Comparison of ENCODE assay signal across 7 mouse cellular contexts in the genomic region with DNA sequence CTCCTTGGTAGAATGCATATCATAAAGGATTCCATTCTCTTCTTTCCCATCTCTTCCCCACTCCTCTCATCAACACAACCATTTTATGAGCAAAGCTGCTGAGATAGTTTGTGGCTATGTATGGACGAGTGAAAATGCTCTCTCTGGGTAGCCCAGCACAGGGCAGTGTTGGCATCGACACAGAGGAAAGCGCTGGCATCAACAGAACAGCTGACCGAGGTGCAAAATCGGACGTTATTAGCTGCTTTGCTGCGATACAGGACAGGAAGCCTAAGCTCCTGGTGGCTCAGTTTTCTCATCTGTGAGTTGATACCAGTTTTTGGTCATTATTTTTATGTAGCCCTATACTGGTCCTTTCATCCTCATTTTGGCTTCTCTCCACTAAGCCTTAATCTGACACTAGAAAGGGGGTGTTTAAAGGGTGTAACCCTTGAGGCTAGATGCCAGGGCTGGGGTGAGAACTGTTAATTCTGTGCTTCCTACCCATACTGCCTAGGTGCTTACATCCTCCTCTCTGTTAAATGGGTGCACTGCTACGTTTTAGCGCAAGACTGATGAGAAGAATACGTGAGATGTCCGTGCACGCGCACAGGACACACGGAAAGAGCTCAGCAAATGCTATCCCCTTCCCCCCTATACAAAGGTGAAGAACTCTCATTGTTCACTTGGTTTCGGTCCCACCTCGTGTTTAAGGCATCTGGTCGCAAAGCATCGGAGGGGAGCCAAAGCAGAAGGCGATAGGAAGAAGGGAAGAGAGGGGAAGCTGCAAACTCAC. TPM values are rescaled to one million over a fixed set of nuclear protein-coding genes. Genes with fewer than 3 reads are reported as not detected.
DNase-seq lines count a peak whose midpoint lies in the region; ATAC-seq lines count a peak whose summit lies in the region.

No protein-coding gene starts in this region.

- H3K9ac ChIP-seq in lung, embryonic 15.5 days = no peak overlapping the region
- H3K9ac ChIP-seq in hindbrain, embryonic 11.5 days (ENCODE audit: low read depth, low read length) = peak overlapping the region; percentile 42

- ATAC-seq in lung, embryonic 15.5 days (ENCODE audit: borderline replicate concordance, extremely low read depth, low FRiP score, low TSS enrichment) = peak; percentile 16; the same call in 1 of the 2 replicates
- peak; percentile 73 for ATAC-seq in hindbrain, embryonic 11.5 days (ENCODE audit: low FRiP score)
- peak; percentile 17; the same call in 1 of the 2 replicates for ATAC-seq in megakaryocyte progenitor cell, adult 5-6 weeks (replicated peaks; ENCODE audit: poor library complexity)
- ATAC-seq in monocyte, adult 5-6 weeks (replicated peaks; ENCODE audit: insufficient number of reproducible peaks, low FRiP score, low TSS enrichment, poor library complexity, severe bottlenecking) = no peak

- H3K27ac ChIP-seq in lung, embryonic 15.5 days = no peak overlapping the region
- H3K27ac ChIP-seq in hindbrain, embryonic 11.5 days (ENCODE audit: low read depth, low read length) = no peak overlapping the region

- WGBS in lung, embryonic 15.5 days = 26% methylated on average over 19 of the region's 19 CpGs
- 26% methylated on average over 19 of the region's 19 CpGs for WGBS in hindbrain, embryonic 11.5 days

- no peaks in the 10 kb centered on the region for H3K36me3 ChIP-seq in lung, embryonic 15.5 days
- H3K36me3 ChIP-seq in hindbrain, embryonic 11.5 days (ENCODE audit: control insufficient read depth, insufficient read depth, low read length) = no peaks in the 10 kb centered on the region

- H3K4me3 ChIP-seq in lung, embryonic 15.5 days = peak overlapping the region; percentile 40
- H3K4me3 ChIP-seq in hindbrain, embryonic 11.5 days (ENCODE audit: low read depth, low read length) = peak overlapping the region; percentile 39

- H3K4me1 ChIP-seq in lung, embryonic 15.5 days = no peaks in the 10 kb centered on the region
- H3K4me1 ChIP-seq in hindbrain, embryonic 11.5 days (replicated peaks; ENCODE audit: control insufficient read depth, insufficient read depth, low read length) = no peaks in the 10 kb centered on the region

- H3K9me3 ChIP-seq in lung, embryonic 15.5 days = no peaks in the 10 kb centered on the region
- no peaks in the 10 kb centered on the region for H3K9me3 ChIP-seq in hindbrain, embryonic 11.5 days (ENCODE audit: control insufficient read depth, low read length)

- no peak for DNase-seq in lung, adult 18-20 months
- peak; percentile 40 to 55 for DNase-seq in cerebellum, postnatal 10 days
- no peak for DNase-seq in hindbrain, embryonic 11.5 days (ENCODE audit: low spot score)
- DNase-seq in urinary bladder, adult 18-20 months (ENCODE audit: low spot score in 2 of 2) = no peak

- H3K4me2 ChIP-seq in lung, embryonic 15.5 days = peak overlapping the region; percentile 69
- H3K4me2 ChIP-seq in hindbrain, embryonic 11.5 days (replicated peaks; ENCODE audit: low read depth, low read length) = peak overlapping the region; percentile 43

- peaks cover 11% of the 10 kb centered on the region for H3K27me3 ChIP-seq in lung, embryonic 15.5 days
- H3K27me3 ChIP-seq in hindbrain, embryonic 11.5 days (ENCODE audit: control insufficient read depth, insufficient read depth, low read length) = no peaks in the 10 kb centered on the region

RNA-seq across cellular contexts. Expression of gene Zcchc18, which starts 0.6 kb away (rescaled TPM):
- 11.0 and 11.4 TPM in 2 replicates for polyA plus RNA-seq in lung, embryonic 15.5 days (2015; fragmentation: Nextera tagmentation; extraction: Ambion mirVana)
- 90.7 and 98.9 TPM in 2 replicates for polyA plus RNA-seq in hindbrain, embryonic 11.5 days (2014; fragmentation: Nextera tagmentation; extraction: Ambion mirVana)
- not detected in 2 replicates for total RNA-seq in megakaryocyte progenitor cell, adult 5-6 weeks (2015)
- 0.14 and 0.25 TPM in 2 replicates for total RNA-seq in megakaryocyte progenitor cell, adult 5-6 weeks (2017)
- 1.5 to 16.1 TPM (median 3.5 TPM) in 3 replicates for total RNA-seq in monocyte, adult 5-6 weeks (2017)

RNA-seq across cellular contexts. Expression of gene Tmsb15b1, which starts 15.7 kb away (rescaled TPM):
- polyA plus RNA-seq in lung, embryonic 15.5 days (2015; fragmentation: Nextera tagmentation; extraction: Ambion mirVana) = 19.0 and 22.2 TPM in 2 replicates
- 28.7 and 31.1 TPM in 2 replicates for polyA plus RNA-seq in hindbrain, embryonic 11.5 days (2014; fragmentation: Nextera tagmentation; extraction: Ambion mirVana)
- 5.8 and 8.2 TPM in 2 replicates for total RNA-seq in megakaryocyte progenitor cell, adult 5-6 weeks (2015)
- total RNA-seq in megakaryocyte progenitor cell, adult 5-6 weeks (2017) = 11.0 and 13.1 TPM in 2 replicates
- total RNA-seq in monocyte, adult 5-6 weeks (2017) = 13.1 to 21.8 TPM (median 16.5 TPM) in 3 replicates

RNA-seq across cellular contexts. Expression of gene Tmsb15l, which starts 15.7 kb away (rescaled TPM):
- polyA plus RNA-seq in lung, embryonic 15.5 days (2015; fragmentation: Nextera tagmentation; extraction: Ambion mirVana) = 2.9 and 3.5 TPM in 2 replicates
- 4.3 and 9.0 TPM in 2 replicates for polyA plus RNA-seq in hindbrain, embryonic 11.5 days (2014; fragmentation: Nextera tagmentation; extraction: Ambion mirVana)
- total RNA-seq in megakaryocyte progenitor cell, adult 5-6 weeks (2015) = 5.6 and 6.3 TPM in 2 replicates
- total RNA-seq in megakaryocyte progenitor cell, adult 5-6 weeks (2017) = 24.7 TPM in 2 replicates
- 3.4 to 20.1 TPM (median 12.2 TPM) in 3 replicates for total RNA-seq in monocyte, adult 5-6 weeks (2017)

RNA-seq across cellular contexts. Expression of gene Tmsb15b2, which starts 17.1 kb away (rescaled TPM):
- 30.5 and 33.3 TPM in 2 replicates for polyA plus RNA-seq in lung, embryonic 15.5 days (2015; fragmentation: Nextera tagmentation; extraction: Ambion mirVana)
- polyA plus RNA-seq in hindbrain, embryonic 11.5 days (2014; fragmentation: Nextera tagmentation; extraction: Ambion mirVana) = 68.8 and 68.9 TPM in 2 replicates
- 22.4 and 28.2 TPM in 2 replicates for total RNA-seq in megakaryocyte progenitor cell, adult 5-6 weeks (2015)
- total RNA-seq in megakaryocyte progenitor cell, adult 5-6 weeks (2017) = not detected in 2 replicates
- total RNA-seq in monocyte, adult 5-6 weeks (2017) = 4.2 TPM in 1 of 3 replicates, not detected in the others

RNA-seq across cellular contexts. Expression of gene Slc25a53, which starts 45.7 kb away (rescaled TPM):
- polyA plus RNA-seq in lung, embryonic 15.5 days (2015; fragmentation: Nextera tagmentation; extraction: Ambion mirVana) = 12.1 and 14.6 TPM in 2 replicates
- polyA plus RNA-seq in hindbrain, embryonic 11.5 days (2014; fragmentation: Nextera tagmentation; extraction: Ambion mirVana) = 12.9 and 13.6 TPM in 2 replicates
- 8.4 TPM in 2 replicates for total RNA-seq in megakaryocyte progenitor cell, adult 5-6 weeks (2015)
- total RNA-seq in megakaryocyte progenitor cell, adult 5-6 weeks (2017) = 4.8 and 12.2 TPM in 2 replicates
- total RNA-seq in monocyte, adult 5-6 weeks (2017) = 8.0 to 25.4 TPM (median 13.1 TPM) in 3 replicates

Comparison
In these comparisons a context has a peak if more than half of its experiments do, and no peak if none do; other contexts are left out.
1. DNase-seq: peak in cerebellum, postnatal 10 days (2 of 2); none in lung, adult 18-20 months (0 of 2), hindbrain, embryonic 11.5 days (single experiment) and urinary bladder, adult 18-20 months (0 of 2).